Mouse (Mus musculus): ENCODE results near the gene Rbbp4. TPM values are rescaled to one million over a fixed set of nuclear protein-coding genes. Genes with fewer than 3 reads are reported as not detected.

Gene Rbbp4
- polyA plus RNA-seq, 1 experiment = 6.1 TPM

GRCm38 (mm10) chr4:129260678-129261077 is 74.5 kb downstream of the Rbbp4 start:
- TF ChIP-seq CTCF (IDR thresholded peaks at IDR 0.05; ENCODE audit: extremely low read depth, insufficient read length, insufficient replicate concordance, low read depth, low read length) = no peak
- no peak for TF ChIP-seq POLR2A (IDR thresholded peaks at IDR 0.05; ENCODE audit: low read depth, low read length)
- Histone ChIP-seq H3K4me3 (ENCODE audit: low read depth, low read length) (no peak overlapping the region), H3K36me3 (ENCODE audit: control insufficient read depth, insufficient read depth, low read length) (no peaks in the 10 kb centered on the region), H3K27ac (ENCODE audit: insufficient read depth, low read depth, low read length) (no peak overlapping the region), H3K27me3 (ENCODE audit: control insufficient read depth, insufficient read depth, low read length) (no peaks in the 10 kb centered on the region), H3K4me1 (ENCODE audit: control insufficient read depth, insufficient read depth, insufficient read length, low read length) (peaks cover 19% of the 10 kb centered on the region)
- whole genome bisulfite sequencing = 51% methylated on average over 6 of the region's 6 CpGs

GRCm38 (mm10) chr4:129259101-129259500 is 76.1 kb downstream of the Rbbp4 start:
- H3K27me3 ChIP-seq (ENCODE audit: control insufficient read depth, insufficient read depth, low read length) = no peaks in the 10 kb centered on the region
- no peak overlapping the region for H3K4me3 ChIP-seq (ENCODE audit: low read depth, low read length)
- TF ChIP-seq POLR2A (IDR thresholded peaks at IDR 0.05; ENCODE audit: low read depth, low read length) (no peak), CTCF (IDR thresholded peaks at IDR 0.05; ENCODE audit: extremely low read depth, insufficient read length, insufficient replicate concordance, low read depth, low read length) (no peak)
- H3K4me1 ChIP-seq (ENCODE audit: control insufficient read depth, insufficient read depth, insufficient read length, low read length) = peaks cover 16% of the 10 kb centered on the region
- no peak overlapping the region for H3K27ac ChIP-seq (ENCODE audit: insufficient read depth, low read depth, low read length)
- 85% methylated on average over 4 of the region's 4 CpGs for WGBS
- no peaks in the 10 kb centered on the region for H3K36me3 ChIP-seq (ENCODE audit: control insufficient read depth, insufficient read depth, low read length)

Other genes starting within 250 kb of the Rbbp4 start
- 473 and 851 TPM in 2 replicates for gene Tmem54, start 229.8 kb downstream of the Rbbp4 start, polyA plus RNA-seq (2012; rRNA removed)
- gene Hpca, start 213.3 kb downstream of the Rbbp4 start, polyA plus RNA-seq (2012; rRNA removed) = 0.56 and 0.72 TPM in 2 replicates
- gene Fndc5, start 198.4 kb downstream of the Rbbp4 start, polyA plus RNA-seq (2012; rRNA removed) = 0.36 and 0.87 TPM in 2 replicates
- gene S100pbp, start 145.6 kb downstream of the Rbbp4 start, polyA plus RNA-seq (2012; rRNA removed) = 2.3 and 6.4 TPM in 2 replicates
- gene Yars, start 145.6 kb downstream of the Rbbp4 start, polyA plus RNA-seq (2012; rRNA removed) = 5.5 and 7.8 TPM in 2 replicates
- 102 and 267 TPM in 2 replicates for gene C77080, start 74.0 kb downstream of the Rbbp4 start, polyA plus RNA-seq (2012; rRNA removed)
- gene Sync, start 47.8 kb downstream of the Rbbp4 start, polyA plus RNA-seq (2012; rRNA removed) = 0.34 and 0.37 TPM in 2 replicates
- gene Zbtb8os, start 325 bp upstream of the Rbbp4 start, polyA plus RNA-seq (2012; rRNA removed) = 5.4 and 9.6 TPM in 2 replicates
- 2.3 and 5.0 TPM in 2 replicates for gene Zbtb8a, start 42.7 kb upstream of the Rbbp4 start, polyA plus RNA-seq (2012; rRNA removed)
- 0.05 TPM in 1 of 2 replicates, not detected in the other for gene Zbtb8b, start 105.5 kb upstream of the Rbbp4 start, polyA plus RNA-seq (2012; rRNA removed)
- gene Bsdc1, start 126.2 kb upstream of the Rbbp4 start, polyA plus RNA-seq (2012; rRNA removed) = 13.9 and 24.5 TPM in 2 replicates
- not detected in 2 replicates for gene Tssk3, start 155.7 kb upstream of the Rbbp4 start, polyA plus RNA-seq (2012; rRNA removed)
- gene Fam229a, start 155.8 kb upstream of the Rbbp4 start, polyA plus RNA-seq (2012; rRNA removed) = not detected in 2 replicates
- gene Marcksl1, start 178.2 kb upstream of the Rbbp4 start, polyA plus RNA-seq (2012; rRNA removed) = 7.7 and 37.3 TPM in 2 replicates
- gene Hdac1, start 207.3 kb upstream of the Rbbp4 start, polyA plus RNA-seq (2012; rRNA removed) = 13.7 and 31.1 TPM in 2 replicates
- gene Lck, start 238.3 kb upstream of the Rbbp4 start, polyA plus RNA-seq (2012; rRNA removed) = 8.3 and 15.0 TPM in 2 replicates
- 0.65 and 1.3 TPM in 2 replicates for gene Fam167b, start 243.2 kb upstream of the Rbbp4 start, polyA plus RNA-seq (2012; rRNA removed)

All from small intestine, adult 2 months (tissue).